Mouse (Mus musculus) 3T3-L1 (cell line): ENCODE data around the gene Myh10.

ENCODE experiments used
- DNase-seq: peaks from one replicate; pipeline ENCODE4 v3.0.0-alpha.2; 2015; ENCODE audit warnings: low read depth, low spot score

Gene Myh10

GRCm38 (mm10) chr11:68859943-68860593 is 168.7 kb downstream of the Myh10 start:
- DNase-seq: peak; percentile 47

- no peak for DNase-seq
Observed at GRCm38 (mm10) chr11:68862260-68862659, 170.9 kb downstream of the Myh10 start.

- peak; percentile 68 for DNase-seq
Observed at GRCm38 (mm10) chr11:68863631-68864091, 172.3 kb downstream of the Myh10 start.

GRCm38 (mm10) chr11:68864544-68865189 is 173.3 kb downstream of the Myh10 start:
- peak; percentile 78 for DNase-seq
